Mouse (Mus musculus) forebrain, embryonic 14.5 days (tissue): Measurements from ENCODE around the gene Rad51. TPM values are rescaled to one million over a fixed set of nuclear protein-coding genes. Genes with fewer than 3 reads are reported as not detected.

Experiments
- ATAC-seq: fragments of 200-750 bp; cut with Nextera tagmentation; 2 replicates; pipeline ENCODE4 v1.8.0; 2017; ENCODE audit warnings: mild to moderate bottlenecking, moderate library complexity
- DNase-seq: peaks from one replicate; pipeline ENCODE4 v3.0.0-alpha.2; 2015; ENCODE audit warnings: low spot score
- H3K27ac ChIP-seq: fragments of 300-500 bp; sonication (generic); 2 replicates; pipeline ENCODE4 v1.5.1; 2014; ENCODE audit warnings: low read depth, mild to moderate bottlenecking, control low read depth, low read length, moderate library complexity
- H3K27me3 ChIP-seq: fragments of 300-500 bp; sonication (generic); replicated peaks from 2 replicates; pipeline ENCODE4 v1.6.1; 2014; ENCODE audit warnings: low read length, control low read depth, mixed read lengths; ENCODE audit not compliant: control insufficient read depth, insufficient read depth
- H3K36me3 ChIP-seq: fragments of 300-500 bp; sonication (generic); 2 replicates; pipeline ENCODE4 v1.6.1; 2014; ENCODE audit warnings: low read length, control low read depth; ENCODE audit not compliant: control insufficient read depth, insufficient read depth
- H3K4me1 ChIP-seq: fragments of 300-500 bp; sonication (generic); 2 replicates; pipeline ENCODE4 v1.6.1; 2014; ENCODE audit warnings: antibody characterized with exemption, low read length, control low read depth; ENCODE audit not compliant: control insufficient read depth, insufficient read depth
- H3K4me2 ChIP-seq: fragments of 300-500 bp; sonication (generic); 2 replicates; pipeline ENCODE4 v1.6.1; 2014; ENCODE audit warnings: mild to moderate bottlenecking, control low read depth, low read length
- H3K4me3 ChIP-seq: fragments of 300-500 bp; sonication (generic); 2 replicates; pipeline ENCODE4 v1.5.1; 2014; ENCODE audit warnings: low read depth, low read length, control low read depth
- H3K9ac ChIP-seq: fragments of 300-500 bp; sonication (generic); 2 replicates; pipeline ENCODE4 v1.6.1; 2014; ENCODE audit warnings: mild to moderate bottlenecking, low read length, control low read depth, moderate library complexity
- H3K9me3 ChIP-seq: fragments of 300-500 bp; sonication (generic); replicated peaks from 2 replicates; pipeline ENCODE4 v1.6.1; 2016; ENCODE audit warnings: low read length, control low read depth, mixed read lengths; ENCODE audit not compliant: control insufficient read depth
- WGBS: fragments of 180-500 bp; shearing (Covaris S2); extraction: QIAGEN DNeasy Blood & Tissue Kit; methylation state at CpG from one replicate; pipeline ENCODE4 v1.1.7; 2014; 5-methylcytosine and 5-hydroxymethylcytosine counted together
- polyA plus RNA-seq: library from polyadenylated mRNA; unstranded; fragments of >200 nt; fragmentation: Nextera tagmentation; extraction: Ambion mirVana; gene quantifications from 2 replicates; pipeline ENCODE4 v1.2.1, GENCODE M21; 2014

Gene Rad51
- polyA plus RNA-seq, result 20.9 and 29.9 TPM in 2 replicates

DNA sequence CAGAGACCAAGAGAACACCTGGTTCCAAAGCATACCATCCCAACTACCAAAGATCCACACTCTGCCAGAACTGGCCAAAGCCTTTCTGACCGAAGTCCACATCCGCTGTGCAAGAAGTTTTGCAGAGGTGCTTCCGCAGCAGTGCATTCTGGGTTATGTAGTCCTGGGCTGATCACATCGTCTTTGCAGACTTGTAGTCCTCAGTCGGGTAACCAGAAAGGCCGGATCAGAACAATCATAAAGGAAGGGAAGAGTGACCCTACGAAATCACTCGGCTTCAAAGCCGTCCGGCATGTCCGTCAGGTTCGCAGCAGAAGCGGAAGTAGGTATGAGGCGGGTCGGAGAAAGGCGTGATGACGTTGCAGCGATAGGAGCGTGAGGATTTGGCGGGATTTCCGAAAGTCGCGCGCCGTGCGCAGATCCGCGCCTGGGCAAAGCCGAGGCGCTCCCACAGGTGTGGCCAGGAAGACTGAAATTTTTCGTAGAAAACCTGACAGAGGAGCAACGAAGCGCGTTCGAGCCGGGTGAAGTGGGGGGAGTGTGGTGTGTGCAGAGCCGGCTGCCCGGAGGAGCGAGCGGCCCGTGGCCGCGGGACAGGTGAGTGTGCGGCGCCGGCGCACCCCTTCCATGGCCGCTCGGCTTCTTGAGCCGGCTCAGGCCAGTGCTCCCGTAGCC is at the start of gene Rad51:
Gene Rad51 (plus strand): TSS at position 356 of the 675 bp plus-strand sequence.
- DNase-seq (peak; percentile 93), ATAC-seq (peak; percentile 95)
- Histone ChIP-seq H3K4me1 (no peaks in the 10 kb centered on the region), H3K27me3 (no peaks in the 10 kb centered on the region), H3K27ac (peak within 1 kb of the TSS; percentile 78), H3K4me2 (peak within 1 kb of the TSS; percentile 92), H3K9me3 (no peaks in the 10 kb centered on the region), H3K9ac (peak within 1 kb of the TSS; percentile 66), H3K36me3 (peaks cover 6% of the 10 kb centered on the region), H3K4me3 (peak within 1 kb of the TSS; percentile 65)
- under 1% methylated on average over 51 of the region's 51 CpGs for WGBS

GRCm38 (mm10) chr2:119072397-119072796 is 40.2 kb upstream of the Rad51 start:
- 96% methylated on average over 4 of the region's 4 CpGs for WGBS
- Histone ChIP-seq H3K36me3 (peaks cover 27% of the 10 kb centered on the region), H3K4me2 (no peak overlapping the region), H3K9me3 (no peaks in the 10 kb centered on the region), H3K27me3 (no peaks in the 10 kb centered on the region), H3K27ac (no peak overlapping the region), H3K4me3 (no peak overlapping the region), H3K9ac (no peak overlapping the region), H3K4me1 (no peaks in the 10 kb centered on the region)
- ATAC-seq, result no peak
- DNase-seq, result no peak

GRCm38 (mm10) chr2:119086156-119086555 is 26.4 kb upstream of the Rad51 start:
- Histone ChIP-seq H3K27me3 (no peaks in the 10 kb centered on the region), H3K4me1 (no peaks in the 10 kb centered on the region), H3K9ac (no peak overlapping the region), H3K9me3 (no peaks in the 10 kb centered on the region), H3K36me3 (peaks cover 33% of the 10 kb centered on the region), H3K27ac (no peak overlapping the region), H3K4me2 (no peak overlapping the region), H3K4me3 (no peak overlapping the region)
- DNase-seq (no peak), ATAC-seq (no peak)
- WGBS, result 87% methylated on average over 2 of the region's 2 CpGs

DNA sequence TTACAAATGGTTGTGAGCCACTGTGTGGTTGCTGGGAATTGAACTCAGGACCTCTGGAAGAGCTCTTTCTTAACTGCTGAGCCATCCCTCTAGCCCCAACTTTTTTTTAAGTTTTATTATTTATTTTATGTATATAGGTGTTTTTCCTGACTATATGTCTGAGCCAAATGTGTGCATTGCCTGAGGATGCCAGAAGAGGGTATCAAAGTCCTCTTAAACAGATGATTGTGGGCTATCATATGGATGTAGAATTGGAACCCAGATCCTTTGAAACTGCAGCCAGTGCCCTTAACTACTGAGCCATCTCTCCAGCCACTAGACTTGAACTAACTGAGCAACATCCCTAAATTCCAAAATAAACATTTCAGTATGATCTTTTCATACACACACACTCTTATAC is 11.0 kb upstream of the Rad51 start:
- DNase-seq, result no peak
- H3K27ac ChIP-seq, result no peak overlapping the region
- H3K9ac ChIP-seq, result no peak overlapping the region
- H3K4me3 ChIP-seq, result no peak overlapping the region
- no peaks in the 10 kb centered on the region for H3K27me3 ChIP-seq
- no peaks in the 10 kb centered on the region for H3K4me1 ChIP-seq
- ATAC-seq, result no peak
- peaks cover 35% of the 10 kb centered on the region for H3K36me3 ChIP-seq
- no peaks in the 10 kb centered on the region for H3K9me3 ChIP-seq
- H3K4me2 ChIP-seq, result no peak overlapping the region

DNA sequence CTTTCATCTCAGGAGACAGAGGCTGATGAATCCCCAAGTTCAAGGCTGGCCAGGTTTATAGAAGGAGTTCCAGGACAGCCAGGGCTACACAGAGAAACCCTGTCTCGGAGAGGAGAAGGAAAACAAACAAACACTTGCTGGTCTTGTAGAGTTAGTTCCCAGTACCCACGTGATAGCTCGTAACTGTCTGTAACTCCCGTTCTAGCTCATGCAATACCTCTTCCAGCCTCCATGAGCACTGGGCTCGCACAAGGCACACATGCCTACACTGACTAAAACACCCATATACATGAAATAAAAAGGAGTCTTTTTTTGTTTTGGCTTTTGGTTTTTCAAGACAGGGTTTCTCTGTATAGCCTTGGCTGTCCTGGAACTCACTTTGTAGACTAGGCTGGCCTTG is 6.0 kb upstream of the Rad51 start:
- H3K27me3 ChIP-seq, result no peaks in the 10 kb centered on the region
- no peak overlapping the region for H3K4me2 ChIP-seq
- DNase-seq (no peak), ATAC-seq (no peak)
- peaks cover 33% of the 10 kb centered on the region for H3K36me3 ChIP-seq
- H3K4me1 ChIP-seq, result no peaks in the 10 kb centered on the region
- H3K9me3 ChIP-seq, result no peaks in the 10 kb centered on the region
- no peak overlapping the region for H3K4me3 ChIP-seq
- no peak overlapping the region for H3K9ac ChIP-seq
- 83% methylated on average over 5 of the region's 5 CpGs for WGBS
- H3K27ac ChIP-seq, result no peak overlapping the region

DNA sequence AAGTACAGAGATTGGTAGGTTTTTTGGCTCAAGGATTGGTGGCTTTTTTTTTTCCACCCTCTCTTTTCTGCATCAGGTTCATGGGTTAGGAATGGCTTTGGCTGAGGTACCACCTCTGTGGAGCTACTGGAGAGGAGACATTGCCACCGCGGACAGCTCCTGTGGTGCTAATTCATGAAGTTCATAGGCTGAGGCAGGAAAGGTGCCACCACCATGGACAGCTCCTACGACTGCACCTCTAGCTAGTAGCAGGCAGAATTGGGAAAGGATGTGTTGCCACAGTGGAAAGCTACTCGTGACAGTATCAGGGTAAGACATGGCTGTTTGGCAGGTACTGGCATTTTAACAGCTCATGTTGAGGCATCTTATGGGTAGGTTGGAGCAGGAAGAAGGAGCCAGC is 4.0 kb upstream of the Rad51 start:
- Histone ChIP-seq H3K9me3 (no peaks in the 10 kb centered on the region), H3K9ac (no peak overlapping the region), H3K27ac (no peak overlapping the region), H3K36me3 (peaks cover 14% of the 10 kb centered on the region), H3K4me3 (no peak overlapping the region), H3K4me1 (no peaks in the 10 kb centered on the region), H3K27me3 (no peaks in the 10 kb centered on the region), H3K4me2 (no peak overlapping the region)
- DNase-seq, result no peak
- no peak for ATAC-seq
- WGBS, result 71% methylated on average over 4 of the region's 4 CpGs

- Histone ChIP-seq H3K4me2 (no peak overlapping the region), H3K36me3 (peaks cover 9% of the 10 kb centered on the region), H3K27me3 (no peaks in the 10 kb centered on the region), H3K27ac (no peak overlapping the region), H3K9me3 (no peaks in the 10 kb centered on the region), H3K9ac (no peak overlapping the region), H3K4me1 (no peaks in the 10 kb centered on the region), H3K4me3 (no peak overlapping the region)
- no peak for ATAC-seq
- DNase-seq, result no peak
- 87% methylated on average over 3 of the region's 3 CpGs for WGBS
Measured at GRCm38 (mm10) chr2:119111060-119111459, 1.5 kb upstream of the Rad51 start.

- Histone ChIP-seq H3K27ac (no peak overlapping the region), H3K4me2 (peak overlapping the region; percentile 92), H3K9ac (peak overlapping the region; percentile 66), H3K4me1 (no peaks in the 10 kb centered on the region), H3K9me3 (no peaks in the 10 kb centered on the region), H3K27me3 (no peaks in the 10 kb centered on the region), H3K4me3 (peak overlapping the region; percentile 65), H3K36me3 (peaks cover 6% of the 10 kb centered on the region)
- DNase-seq (no peak), ATAC-seq (peak; percentile 6; the same call in 1 of the 2 replicates)
- WGBS, result 13% methylated on average over 20 of the region's 20 CpGs
Measured at GRCm38 (mm10) chr2:119113121-119113925, 730 bp downstream of the Rad51 start.

DNA sequence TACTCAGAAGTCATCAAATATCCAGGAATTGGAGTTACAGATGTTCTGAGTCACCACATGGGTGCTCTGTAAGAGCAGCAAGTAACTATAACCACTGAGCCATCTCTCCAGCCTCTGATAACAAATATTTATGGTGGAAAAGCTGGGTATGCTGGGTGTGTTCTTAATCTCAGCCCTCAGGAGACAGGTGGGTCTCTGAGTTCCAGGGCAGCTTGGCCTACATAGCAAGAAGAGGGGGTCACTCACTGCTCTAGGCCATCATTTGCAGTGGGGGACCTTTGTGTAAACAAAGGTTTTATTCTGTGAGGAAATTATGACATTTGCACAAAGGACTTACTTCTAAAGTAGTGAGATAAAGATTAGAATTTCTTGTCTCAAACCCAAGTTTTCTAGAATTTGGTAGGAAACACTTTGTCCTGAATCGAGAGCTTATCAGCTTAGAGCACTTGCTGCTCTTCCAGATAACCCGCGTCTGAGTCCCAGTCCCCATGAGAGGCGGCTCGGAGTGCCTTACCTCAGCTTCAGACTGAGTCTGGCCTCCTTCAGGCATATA is 23.8 kb downstream of the Rad51 start:
- DNase-seq (no peak), ATAC-seq (no peak)
- H3K27me3 ChIP-seq, result no peaks in the 10 kb centered on the region
- no peaks in the 10 kb centered on the region for H3K4me1 ChIP-seq
- no peak overlapping the region for H3K4me2 ChIP-seq
- peaks cover 82% of the 10 kb centered on the region for H3K36me3 ChIP-seq
- WGBS, result 91% methylated on average over 5 of the region's 5 CpGs
- no peak overlapping the region for H3K9ac ChIP-seq
- H3K9me3 ChIP-seq, result no peaks in the 10 kb centered on the region
- no peak overlapping the region for H3K27ac ChIP-seq
- H3K4me3 ChIP-seq, result no peak overlapping the region
